In genomic region chr15:103170316-103170679, GRCm38 (mm10) we compare ENCODE assay signal across 8 mouse cellular contexts. TPM values are rescaled to one million over a fixed set of nuclear protein-coding genes. Genes with fewer than 3 reads are reported as not detected.
DNase-seq lines count a peak whose midpoint lies in the region; ATAC-seq lines count a peak whose summit lies in the region.

No protein-coding gene starts in this region.

- H3K4me2 ChIP-seq in embryonic facial prominence, embryonic 13.5 days, result peak overlapping the region; percentile 82
- peak overlapping the region; percentile 90 for H3K4me2 ChIP-seq in intestine, embryonic 16.5 days (ENCODE audit: low read depth, low read length)
- H3K4me2 ChIP-seq in neural tube, embryonic 13.5 days, result peak overlapping the region; percentile 91

- ATAC-seq in embryonic facial prominence, embryonic 13.5 days (ENCODE audit: insufficient number of reproducible peaks, insufficient read depth, low FRiP score, low TSS enrichment, low read depth), result no peak
- no peak for ATAC-seq in intestine, embryonic 16.5 days
- ATAC-seq in neural tube, embryonic 13.5 days (ENCODE audit: low read depth), result no peak

- no peaks in the 10 kb centered on the region for H3K9me3 ChIP-seq in embryonic facial prominence, embryonic 13.5 days
- H3K9me3 ChIP-seq in intestine, embryonic 16.5 days (ENCODE audit: control insufficient read depth, low read length), result no peaks in the 10 kb centered on the region
- H3K9me3 ChIP-seq in neural tube, embryonic 13.5 days, result no peaks in the 10 kb centered on the region

- H3K9ac ChIP-seq in embryonic facial prominence, embryonic 13.5 days, result no peak overlapping the region
- peak overlapping the region; percentile 38; the same call in 1 of the 2 replicates for H3K9ac ChIP-seq in intestine, embryonic 16.5 days (ENCODE audit: low read depth, low read length)
- H3K9ac ChIP-seq in neural tube, embryonic 13.5 days, result peak overlapping the region; percentile 77

- no peaks in the 10 kb centered on the region for H3K36me3 ChIP-seq in embryonic facial prominence, embryonic 13.5 days
- no peaks in the 10 kb centered on the region for H3K36me3 ChIP-seq in intestine, embryonic 16.5 days (ENCODE audit: control insufficient read depth, insufficient read depth, low read length)
- no peaks in the 10 kb centered on the region for H3K36me3 ChIP-seq in neural tube, embryonic 13.5 days

- intact Hi-C loops in left cerebral cortex, postnatal 14 days (cut with DNase I), result loop anchor here (5.0 kb wide), 1 partner anchor 408 kb away; no protein-coding TSS in a partner anchor

- H3K27ac ChIP-seq in embryonic facial prominence, embryonic 13.5 days, result no peak overlapping the region
- H3K27ac ChIP-seq in intestine, embryonic 16.5 days (ENCODE audit: low read length), result peak overlapping the region; percentile 12; the same call in 1 of the 2 replicates
- peak overlapping the region; percentile 95 for H3K27ac ChIP-seq in neural tube, embryonic 13.5 days (replicated peaks)

- H3K27me3 ChIP-seq in embryonic facial prominence, embryonic 13.5 days, result peaks cover 100% of the 10 kb centered on the region
- H3K27me3 ChIP-seq in intestine, embryonic 16.5 days (replicated peaks; ENCODE audit: control insufficient read depth, insufficient read depth, low read length), result peaks cover 79% of the 10 kb centered on the region
- H3K27me3 ChIP-seq in neural tube, embryonic 13.5 days, result peaks cover 23% of the 10 kb centered on the region

- 9% methylated on average over 16 of the region's 16 CpGs for WGBS in embryonic facial prominence, embryonic 13.5 days
- WGBS in intestine, embryonic 16.5 days, result 16% methylated on average over 15 of the region's 16 CpGs
- WGBS in neural tube, embryonic 13.5 days, result 6% methylated on average over 15 of the region's 16 CpGs

- peaks cover 23% of the 10 kb centered on the region for H3K4me1 ChIP-seq in embryonic facial prominence, embryonic 13.5 days
- peaks cover 35% of the 10 kb centered on the region for H3K4me1 ChIP-seq in intestine, embryonic 16.5 days (ENCODE audit: control insufficient read depth, insufficient read depth, low read length)
- H3K4me1 ChIP-seq in neural tube, embryonic 13.5 days (replicated peaks), result peaks cover 88% of the 10 kb centered on the region

- peak; percentile 42 for DNase-seq in kidney, postnatal 10 days
- no peak for DNase-seq in kidney, adult 18-20 months
- no peak for DNase-seq in left cerebral cortex, postnatal 14 days (ENCODE audit: low spot score in 2 of 2)
- DNase-seq in thymus, adult 18-20 months, result no peak
- no peak for DNase-seq in left cerebral cortex, adult 9 months (ENCODE audit: low spot score in 2 of 2)

- H3K4me3 ChIP-seq in embryonic facial prominence, embryonic 13.5 days, result peak overlapping the region; percentile 17
- peak overlapping the region; percentile 59 for H3K4me3 ChIP-seq in intestine, embryonic 16.5 days (ENCODE audit: low read length)
- peak overlapping the region; percentile 48 for H3K4me3 ChIP-seq in neural tube, embryonic 13.5 days

RNA-seq across cellular contexts. Expression of gene Smug1, which starts 3.4 kb away (rescaled TPM):
- 16.1 and 16.4 TPM in 2 replicates for polyA plus RNA-seq in embryonic facial prominence, embryonic 13.5 days (2015; fragmentation: Nextera tagmentation; extraction: Ambion mirVana)
- polyA plus RNA-seq in intestine, embryonic 16.5 days (2015; fragmentation: Nextera tagmentation; extraction: Ambion mirVana), result 20.2 and 22.1 TPM in 2 replicates
- 36.1 and 41.0 TPM in 2 replicates for polyA plus RNA-seq in neural tube, embryonic 13.5 days (2015; fragmentation: Nextera tagmentation; extraction: Ambion mirVana)
- 10 to 100 TPM; 16.2 to 17.4 TPM for total RNA-seq in left cerebral cortex, postnatal 14 days (2021)
